Mouse (Mus musculus) neural tube, embryonic 14.5 days (tissue): ENCODE measurements around the gene Trim47. TPM values are rescaled to one million over a fixed set of nuclear protein-coding genes. Genes with fewer than 3 reads are reported as not detected.
A peak's percentile ranks its signal among the peaks of the same experiment; 100 is the strongest.

Source experiments
- ATAC-seq: fragments of 200-750 bp; cut with Nextera tagmentation; 2 replicates; pipeline ENCODE4 v1.8.0; 2017; ENCODE audit warnings: low read depth, mild to moderate bottlenecking, moderate TSS enrichment, moderate library complexity
- H3K27ac ChIP-seq: fragments of 300-500 bp; sonication (generic); 2 replicates; pipeline ENCODE4 v1.5.1; 2014; ENCODE audit warnings: low read depth, mild to moderate bottlenecking, control low read depth, low read length, moderate library complexity, mixed read lengths
- H3K27me3 ChIP-seq: fragments of 300-500 bp; sonication (generic); 2 replicates; pipeline ENCODE4 v1.6.1; 2014; ENCODE audit warnings: low read length; ENCODE audit not compliant: control insufficient read depth, insufficient read depth
- H3K36me3 ChIP-seq: fragments of 300-500 bp; sonication (generic); 2 replicates; pipeline ENCODE4 v1.6.1; 2014; ENCODE audit warnings: low read length, mixed read lengths; ENCODE audit not compliant: control insufficient read depth, insufficient read depth
- H3K4me1 ChIP-seq: fragments of 300-500 bp; sonication (generic); 2 replicates; pipeline ENCODE4 v1.6.1; 2014; ENCODE audit warnings: low read length; ENCODE audit not compliant: control insufficient read depth, insufficient read depth
- H3K4me2 ChIP-seq: fragments of 300-500 bp; sonication (generic); 2 replicates; pipeline ENCODE4 v1.6.1; 2014; ENCODE audit warnings: mild to moderate bottlenecking, low read depth, low read length, control low read depth
- H3K4me3 ChIP-seq: fragments of 300-500 bp; sonication (generic); 2 replicates; pipeline ENCODE4 v1.5.1; 2014; ENCODE audit warnings: low read depth, low read length, control low read depth, mixed read lengths
- H3K9ac ChIP-seq: fragments of 300-500 bp; sonication (generic); replicated peaks from 2 replicates; pipeline ENCODE4 v1.6.1; 2014; ENCODE audit warnings: low read depth, mild to moderate bottlenecking, control low read depth, low read length, mixed read lengths
- H3K9me3 ChIP-seq: fragments of 300-500 bp; sonication (generic); 2 replicates; pipeline ENCODE4 v1.6.1; 2016; ENCODE audit warnings: low read length; ENCODE audit not compliant: control insufficient read depth
- WGBS: fragments of 180-500 bp; shearing (Covaris S2); extraction: QIAGEN DNeasy Blood & Tissue Kit; methylation state at CpG from one replicate; pipeline ENCODE4 v1.1.7; 2014; 5-methylcytosine and 5-hydroxymethylcytosine counted together
- polyA plus RNA-seq: library from polyadenylated mRNA; unstranded; fragments of >200 nt; fragmentation: Nextera tagmentation; extraction: Ambion mirVana; gene quantifications from 2 replicates; pipeline ENCODE4 v1.2.1, GENCODE M21; 2014

Gene Trim47
- polyA plus RNA-seq, 1 experiment from 2014 or later: 3.5 TPM

- Histone ChIP-seq H3K36me3 (peaks cover 31% of the 10 kb centered on the region), H3K9ac (0 out of 2 replicates have a peak overlapping the region, but pooled peaks have one; percentile 16), H3K27me3 (no peaks in the 10 kb centered on the region), H3K4me3 (peak overlapping the region; percentile 16; the same call in 1 of the 2 replicates), H3K9me3 (no peaks in the 10 kb centered on the region), H3K4me2 (peak overlapping the region; percentile 48), H3K4me1 (peaks cover 9% of the 10 kb centered on the region; the same call in 1 of the 2 replicates), H3K27ac (peak overlapping the region; percentile 34; the same call in 1 of the 2 replicates)
- ATAC-seq: peak; percentile 62
- 5% methylated on average over 16 of the region's 16 CpGs for WGBS
Observed at GRCm38 (mm10) chr11:116078221-116078620, 48.8 kb downstream of the Trim47 start.

GRCm38 (mm10) chr11:116077446-116078204 is 49.4 kb downstream of the Trim47 start, which contains the start of gene Unc13d:
Gene Unc13d (minus strand): TSS chr11:116077961.
- peaks cover 28% of the 10 kb centered on the region for H3K36me3 ChIP-seq
- peak within 1 kb of the TSS; percentile 48 for H3K4me2 ChIP-seq
- H3K9ac ChIP-seq: 0 out of 2 replicates have a peak within 1 kb of the TSS, but pooled peaks have one; percentile 16
- 71% methylated on average over 22 of the region's 22 CpGs for WGBS
- no peaks in the 10 kb centered on the region for H3K27me3 ChIP-seq
- H3K4me3 ChIP-seq: peak within 1 kb of the TSS; percentile 16; the same call in 1 of the 2 replicates
- peak within 1 kb of the TSS; percentile 34; the same call in 1 of the 2 replicates for H3K27ac ChIP-seq
- 0 out of 2 replicates have a peak, but pooled peaks have one; percentile 5 for ATAC-seq
- no peaks in the 10 kb centered on the region for H3K9me3 ChIP-seq
- peaks cover 9% of the 10 kb centered on the region; the same call in 1 of the 2 replicates for H3K4me1 ChIP-seq

GRCm38 (mm10) chr11:116076836-116077235 is 50.2 kb downstream of the Trim47 start:
- no peak overlapping the region for H3K9ac ChIP-seq
- H3K27ac ChIP-seq: no peak overlapping the region
- H3K27me3 ChIP-seq: no peaks in the 10 kb centered on the region
- H3K4me3 ChIP-seq: no peak overlapping the region
- H3K9me3 ChIP-seq: no peaks in the 10 kb centered on the region
- peaks cover 9% of the 10 kb centered on the region; the same call in 1 of the 2 replicates for H3K4me1 ChIP-seq
- peaks cover 23% of the 10 kb centered on the region for H3K36me3 ChIP-seq
- no peak overlapping the region for H3K4me2 ChIP-seq
- ATAC-seq: no peak
- 90% methylated on average over 7 of the region's 7 CpGs for WGBS

- H3K9ac ChIP-seq: no peak overlapping the region
- no peak overlapping the region for H3K4me2 ChIP-seq
- peaks cover 9% of the 10 kb centered on the region; the same call in 1 of the 2 replicates for H3K4me1 ChIP-seq
- no peak for ATAC-seq
- H3K36me3 ChIP-seq: peaks cover 19% of the 10 kb centered on the region
- no peaks in the 10 kb centered on the region for H3K27me3 ChIP-seq
- H3K4me3 ChIP-seq: no peak overlapping the region
- no peaks in the 10 kb centered on the region for H3K9me3 ChIP-seq
- WGBS: 85% methylated on average over 7 of the region's 7 CpGs
- no peak overlapping the region for H3K27ac ChIP-seq
Observed at GRCm38 (mm10) chr11:116076266-116076540, 50.8 kb downstream of the Trim47 start.

- no peak for ATAC-seq
- Histone ChIP-seq H3K4me2 (no peak overlapping the region), H3K36me3 (peaks cover 15% of the 10 kb centered on the region), H3K27ac (no peak overlapping the region), H3K4me1 (peaks cover 9% of the 10 kb centered on the region; the same call in 1 of the 2 replicates), H3K27me3 (no peaks in the 10 kb centered on the region), H3K4me3 (no peak overlapping the region), H3K9me3 (no peaks in the 10 kb centered on the region), H3K9ac (no peak overlapping the region)
- 66% methylated on average over 19 of the region's 20 CpGs for WGBS
Observed at GRCm38 (mm10) chr11:116075539-116076265, 51.3 kb downstream of the Trim47 start.

- peaks cover 5% of the 10 kb centered on the region; the same call in 1 of the 2 replicates for H3K36me3 ChIP-seq
- peaks cover 9% of the 10 kb centered on the region; the same call in 1 of the 2 replicates for H3K4me1 ChIP-seq
- 68% methylated on average over 7 of the region's 7 CpGs for WGBS
- no peak overlapping the region for H3K4me3 ChIP-seq
- no peak for ATAC-seq
- no peak overlapping the region for H3K27ac ChIP-seq
- no peaks in the 10 kb centered on the region for H3K9me3 ChIP-seq
- H3K4me2 ChIP-seq: no peak overlapping the region
- H3K9ac ChIP-seq: no peak overlapping the region
- H3K27me3 ChIP-seq: no peaks in the 10 kb centered on the region
Observed at GRCm38 (mm10) chr11:116074436-116074991, 52.5 kb downstream of the Trim47 start.

GRCm38 (mm10) chr11:116072608-116073007 is 54.4 kb downstream of the Trim47 start:
- H3K4me2 ChIP-seq: no peak overlapping the region

GRCm38 (mm10) chr11:116071510-116071909 is 55.5 kb downstream of the Trim47 start:
- Histone ChIP-seq H3K27ac (no peak overlapping the region), H3K9ac (no peak overlapping the region), H3K36me3 (no peaks in the 10 kb centered on the region), H3K4me1 (no peaks in the 10 kb centered on the region), H3K4me2 (no peak overlapping the region), H3K27me3 (no peaks in the 10 kb centered on the region), H3K9me3 (no peaks in the 10 kb centered on the region), H3K4me3 (no peak overlapping the region)
- ATAC-seq: no peak
- 69% methylated on average over 5 of the region's 5 CpGs for WGBS

More at GRCm38 (mm10) chr11:116072608-116073007, 54.4 kb downstream of the Trim47 start:
- Histone ChIP-seq H3K27me3 (no peaks in the 10 kb centered on the region), H3K9me3 (no peaks in the 10 kb centered on the region), H3K4me1 (no peaks in the 10 kb centered on the region), H3K36me3 (no peaks in the 10 kb centered on the region), H3K9ac (no peak overlapping the region), H3K27ac (no peak overlapping the region), H3K4me3 (no peak overlapping the region)
- ATAC-seq: no peak
- WGBS: 86% methylated on average over 3 of the region's 3 CpGs
